Mouse (Mus musculus) left cerebral cortex, postnatal 25 days (tissue): Measurements from ENCODE around the gene Olfr15. TPM values are rescaled to one million over a fixed set of nuclear protein-coding genes. Genes with fewer than 3 reads are reported as not detected.
A peak's percentile ranks its signal among the peaks of the same experiment; 100 is the strongest.
"Not testable (repeated sequence)": the region's sequence is repeated elsewhere in the genome, so short reads cannot be mapped to it uniquely, and the experiment has no call there.

ENCODE experiments used
- DNase-seq, 2 experiments: peaks; one replicate each; pipeline ENCODE4 v3.0.0; 2022; ENCODE audit warnings: low spot score in 2 of 2, mixed read lengths in 1 of 2
- intact Hi-C: fragments of 180-260 bp; cut with DNase I; formaldehyde crosslinking; loops from one replicate; pipeline ENCODE4 v1.15.1; 2025
- total RNA-seq, 2 experiments: library from RNA; stranded (reverse); gene quantifications; 2 replicates each; pipeline ENCODE4 v1.2.3; 2021

The Olfr15 gene
- total RNA-seq, result not detected

- DNase-seq, result no peak
- intact Hi-C loops, result no loop called here
Observed at GRCm38 (mm10) chr16:3830588-3831109, at the start of gene Olfr15. Olfr15 (plus strand) TSS chr16:3830878.

- no peak for DNase-seq
- intact Hi-C loops, result no loop called here
Observed at GRCm38 (mm10) chr16:3781237-3781636, 49.4 kb upstream of the Olfr15 start.

- no peak for DNase-seq
- intact Hi-C loops, result no loop called here
Observed at GRCm38 (mm10) chr16:3788394-3788793, 42.3 kb upstream of the Olfr15 start.

DNA sequence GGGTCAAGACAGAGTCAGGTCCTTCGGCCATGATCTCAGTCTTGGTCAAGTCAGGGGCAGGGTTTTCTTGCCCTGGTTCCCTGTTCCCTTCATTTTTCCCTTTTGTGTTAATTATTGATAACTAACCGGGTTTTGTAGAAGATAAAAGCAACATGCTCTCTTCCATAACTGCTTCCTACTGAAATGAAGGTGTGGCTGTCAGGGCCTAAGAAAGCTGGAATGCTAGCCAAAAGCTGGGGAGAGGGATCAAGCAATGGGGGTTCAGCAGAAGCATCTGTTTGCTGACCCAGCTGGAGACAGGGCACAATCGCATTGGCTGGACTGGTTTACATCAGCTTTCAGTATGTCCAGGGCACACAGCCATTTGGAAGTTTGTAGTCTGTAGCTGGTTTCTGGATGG lies 22.5 kb upstream of the Olfr15 start:
- no peak for DNase-seq
- intact Hi-C loops, result no loop called here

GRCm38 (mm10) chr16:3814667-3815066 lies 16.0 kb upstream of the Olfr15 start:
- intact Hi-C loops, DNase-seq: not testable (repeated sequence)

DNA sequence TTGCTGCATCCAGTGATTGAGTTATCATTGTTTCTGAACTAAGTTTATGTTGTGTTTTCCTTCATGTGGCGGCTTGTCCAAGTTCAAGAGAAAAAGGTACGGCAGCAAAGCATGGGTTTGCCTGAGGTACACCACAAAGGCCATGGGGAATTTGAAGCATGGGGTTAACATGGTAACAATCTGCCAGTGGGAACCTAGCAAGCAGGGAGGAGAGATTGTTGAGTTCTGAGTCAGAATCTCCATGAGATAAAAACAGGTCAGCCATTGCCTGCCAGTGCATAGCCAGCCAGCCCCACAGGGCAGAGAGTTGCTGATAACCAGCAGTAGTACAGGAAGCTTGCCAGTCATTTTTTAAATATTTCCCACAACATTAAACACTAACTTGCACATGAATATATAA lies 10.5 kb upstream of the Olfr15 start:
- no peak for DNase-seq
- intact Hi-C loops, result no loop called here

- no peak for DNase-seq
- intact Hi-C loops, result no loop called here
Observed at GRCm38 (mm10) chr16:3828021-3828420, 2.7 kb upstream of the Olfr15 start.

GRCm38 (mm10) chr16:3829727-3830126 lies 951 bp upstream of the Olfr15 start:
- intact Hi-C loops, result no loop called here
- no peak for DNase-seq

DNA sequence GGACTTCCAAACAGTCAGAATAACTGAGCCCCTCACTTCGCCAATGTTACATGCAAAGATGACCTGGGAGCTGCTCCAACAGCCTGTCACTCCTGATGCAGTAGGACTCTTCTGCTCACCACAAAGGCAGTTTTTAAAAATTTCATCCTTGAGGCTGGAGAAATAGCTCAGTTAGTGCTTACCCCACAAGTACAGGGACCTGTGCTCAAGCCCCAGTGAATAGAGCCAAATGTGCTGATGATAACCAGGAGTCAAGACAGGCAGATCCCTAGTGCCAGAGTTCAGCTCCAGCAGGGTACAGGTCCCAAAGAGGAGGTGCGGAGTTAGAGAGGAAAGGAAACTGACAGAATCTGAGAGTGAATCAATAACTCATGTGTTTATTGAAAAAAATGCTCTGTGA lies 4.8 kb downstream of the Olfr15 start:
- intact Hi-C loops, result no loop called here
- DNase-seq, result no peak

- peak in 1 of 2 experiments; percentile 24 for DNase-seq
- intact Hi-C loops, result no loop called here
Observed at GRCm38 (mm10) chr16:3839157-3839885, 8.6 kb downstream of the Olfr15 start.

GRCm38 (mm10) chr16:3842989-3843388 lies 12.3 kb downstream of the Olfr15 start:
- intact Hi-C loops, result loop anchor here (10.0 kb wide), 1 partner anchor 98 kb away; the partner anchor contains the start of gene Zfp263
- no peak for DNase-seq

DNA sequence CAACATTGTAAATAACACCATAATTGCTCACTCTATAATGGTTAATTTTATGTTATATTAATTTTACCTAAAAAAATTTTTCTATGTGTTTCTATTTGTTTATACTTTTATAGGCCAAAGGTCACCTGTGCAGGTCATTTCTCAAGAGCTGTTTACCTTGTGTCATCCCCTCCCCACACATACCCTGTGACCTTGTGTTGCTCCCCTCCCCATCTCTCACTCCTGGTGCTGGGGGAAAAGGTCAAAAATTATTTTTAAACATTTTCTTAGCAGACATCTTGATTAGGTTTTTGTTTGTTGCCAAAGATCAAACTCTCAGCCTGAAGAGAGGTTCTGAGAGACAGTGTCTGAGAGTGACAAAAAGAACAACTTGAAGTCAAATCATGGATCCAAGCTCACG lies 13.1 kb downstream of the Olfr15 start:
- intact Hi-C loops, result loop anchor here (10.0 kb wide), 1 partner anchor 99 kb away; the partner anchor contains the start of gene Zfp263
- DNase-seq, result no peak

DNA sequence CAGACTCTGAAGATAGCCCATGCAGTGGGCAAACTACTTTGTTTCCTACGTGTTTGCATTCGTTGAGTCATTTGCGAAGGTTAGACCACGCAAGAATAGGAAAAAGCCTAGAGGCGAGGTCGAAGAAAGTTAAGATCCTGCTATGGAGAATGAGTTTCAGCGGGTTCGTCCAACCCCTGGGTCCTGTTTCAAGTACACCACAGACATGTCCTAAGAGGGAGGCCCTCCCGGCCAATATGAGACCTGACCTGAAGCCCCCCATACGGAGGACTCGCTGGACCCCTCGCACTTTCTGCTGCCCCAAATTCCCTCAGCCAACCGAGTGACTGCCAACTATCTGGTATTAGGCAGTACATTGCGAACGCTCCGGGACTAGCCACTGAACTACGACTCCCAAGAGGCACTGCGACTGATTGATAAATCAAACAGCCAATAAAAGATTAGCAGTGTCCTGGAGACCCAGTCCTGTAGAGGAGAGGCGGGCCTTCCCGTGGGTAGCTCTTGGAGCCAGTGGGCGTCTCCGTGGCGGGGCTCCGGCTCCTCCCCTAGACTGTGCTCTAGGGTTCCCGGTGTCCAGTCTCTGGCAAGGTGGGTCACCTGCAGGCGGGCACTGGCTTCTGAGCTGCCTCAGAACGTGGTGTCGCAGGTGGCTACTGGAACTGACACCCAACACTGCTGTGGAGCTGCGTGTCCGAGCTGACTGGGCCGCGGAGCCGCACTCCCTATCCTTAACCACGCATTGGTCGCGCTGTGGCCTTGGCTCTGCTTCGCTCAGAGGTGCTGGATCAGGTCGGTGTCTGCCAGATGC lies 16.2 kb downstream of the Olfr15 start, which contains the start of gene Zfp174:
Zfp174 (plus strand) TSS at position 558 of the 808 bp plus-strand sequence.
- peak; percentile 95 to 98 for DNase-seq
- intact Hi-C loops, result loop anchor here (10.0 kb wide), 1 partner anchor 102 kb away; the partner anchor contains the start of gene Zfp263

- intact Hi-C loops, result loop anchor here (10.0 kb wide), 1 partner anchor 103 kb away; the partner anchor contains the start of gene Zfp263
- DNase-seq, result no peak
Observed at GRCm38 (mm10) chr16:3847871-3848270, 17.2 kb downstream of the Olfr15 start.

DNA sequence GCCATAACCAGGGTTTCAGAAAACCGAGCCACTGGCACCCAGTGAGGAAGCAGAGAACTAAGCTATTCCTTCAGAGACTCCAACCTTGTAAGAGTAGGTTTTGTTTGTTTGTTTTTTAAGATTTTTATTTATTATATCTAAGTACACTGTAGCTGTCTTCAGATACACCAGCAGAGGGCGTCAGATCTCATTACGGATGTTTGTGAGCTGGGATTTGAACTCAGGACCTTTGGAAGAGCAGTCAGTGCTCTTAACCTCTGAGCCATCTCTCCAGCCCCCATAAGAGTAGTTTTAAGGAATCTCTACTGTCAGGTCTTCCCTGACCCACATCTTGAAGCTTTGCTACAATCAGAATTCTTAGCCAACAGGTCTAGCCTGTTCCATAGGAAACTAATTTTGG lies 17.7 kb downstream of the Olfr15 start:
- no peak for DNase-seq
- intact Hi-C loops, result loop anchor here (10.0 kb wide), 1 partner anchor 104 kb away; the partner anchor contains the start of gene Zfp263

GRCm38 (mm10) chr16:3851301-3851700 lies 20.6 kb downstream of the Olfr15 start:
- intact Hi-C loops, DNase-seq: not testable (repeated sequence)

DNA sequence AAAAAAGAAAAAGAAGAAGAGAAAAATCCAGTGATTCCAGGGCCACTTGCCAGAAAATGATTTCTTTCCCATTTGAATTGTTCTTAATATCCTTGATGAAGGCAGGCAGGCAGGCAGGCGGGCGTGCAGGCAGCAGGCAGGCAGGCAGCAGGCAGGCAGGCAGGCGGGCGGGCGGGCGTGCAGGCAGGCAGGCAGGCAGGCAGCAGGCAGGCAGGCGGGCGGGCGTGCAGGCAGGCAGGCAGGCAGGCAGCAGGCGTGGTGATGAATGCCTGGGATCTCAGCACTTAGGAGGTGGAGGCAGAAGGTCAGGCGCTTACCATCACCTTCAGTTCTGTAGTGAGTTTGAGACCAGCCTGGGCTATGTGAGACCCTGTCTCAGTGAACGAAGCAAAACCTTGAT lies 21.9 kb downstream of the Olfr15 start:
- intact Hi-C loops, result no loop called here

GRCm38 (mm10) chr16:3854437-3855182 lies 23.9 kb downstream of the Olfr15 start:
- intact Hi-C loops, result no loop called here
- DNase-seq, result no peak

More for the DNA sequence above, 21.9 kb downstream of the Olfr15 start:
- DNase-seq, result no peak

DNA sequence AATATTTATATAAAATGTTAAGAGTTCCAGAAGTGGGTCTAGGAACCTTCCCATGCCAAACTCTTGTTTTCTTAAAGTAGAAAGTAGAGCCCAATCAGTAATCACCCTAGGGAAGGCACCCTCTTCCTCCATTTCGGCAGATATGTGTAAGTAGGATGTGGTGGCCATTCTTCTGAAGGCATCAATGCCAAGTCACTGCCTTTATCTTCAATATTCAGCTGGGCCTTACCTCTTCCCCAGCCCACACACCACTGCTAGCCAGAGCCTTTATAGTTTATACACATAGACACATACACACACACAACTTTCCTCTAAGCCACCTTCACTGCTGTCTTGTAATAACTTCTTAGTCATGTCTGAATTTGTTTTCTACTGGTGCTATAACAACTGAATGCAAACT lies 25.1 kb downstream of the Olfr15 start:
- intact Hi-C loops, result no loop called here
- no peak for DNase-seq

DNA sequence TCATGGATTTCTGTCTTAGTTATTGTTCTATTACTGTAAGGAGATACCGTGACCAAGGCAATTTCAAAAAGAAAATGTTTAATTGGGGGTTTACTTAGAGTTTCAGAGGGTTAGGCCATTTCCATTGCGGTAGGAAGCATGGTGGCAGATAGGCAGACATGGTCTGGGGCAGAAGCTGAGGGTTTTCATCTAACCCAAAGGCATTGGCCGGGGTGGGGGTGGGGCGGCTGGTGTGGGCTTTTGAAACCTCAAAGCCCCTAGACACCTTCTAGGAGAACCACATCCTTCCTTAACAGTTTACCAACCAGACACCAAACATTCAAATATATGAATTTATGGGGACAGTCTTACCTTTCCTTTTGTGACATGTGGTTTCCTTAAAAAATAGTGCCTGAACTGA lies 28.6 kb downstream of the Olfr15 start:
- intact Hi-C loops, result no loop called here

More for the DNA sequence above, 28.6 kb downstream of the Olfr15 start:
- no peak for DNase-seq
